Mouse (Mus musculus): ENCODE data around the gene Ccr2. TPM values are rescaled to one million over a fixed set of nuclear protein-coding genes. Genes with fewer than 3 reads are reported as not detected.
"Not testable (repeated sequence)": the region's sequence is repeated elsewhere in the genome, so short reads cannot be mapped to it uniquely, and the experiment has no call there.

Ccr2 gene
- polyA plus RNA-seq, 1 experiment from 2014 or later = not detected

DNA sequence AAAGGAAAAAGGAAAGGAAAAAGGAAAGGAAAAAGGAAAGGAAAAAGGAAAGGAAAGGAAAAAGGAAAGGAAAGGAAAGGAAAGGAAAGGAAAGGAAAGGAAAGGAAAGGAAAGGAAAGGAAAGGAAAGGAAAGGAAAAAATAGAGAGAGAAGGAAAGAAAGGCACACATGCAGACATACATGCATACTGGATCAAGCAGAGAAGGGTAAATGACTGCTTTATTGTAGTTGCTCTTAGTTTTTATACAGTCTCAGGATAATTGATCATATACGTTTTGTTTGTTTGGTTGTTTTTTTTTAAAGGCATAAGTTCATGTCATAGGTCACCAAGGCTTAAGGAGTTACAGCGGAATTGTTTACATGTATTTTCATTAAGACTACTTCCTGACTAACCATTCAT, 31.1 kb downstream of the Ccr2 start:
- not testable (repeated sequence) for H3K36me3 ChIP-seq (ENCODE audit: control insufficient read depth, insufficient read depth, low read length); H3K9me3 ChIP-seq (ENCODE audit: control insufficient read depth, low read length); H3K4me2 ChIP-seq (ENCODE audit: low read depth, low read length); H3K4me1 ChIP-seq (ENCODE audit: control insufficient read depth, insufficient read depth, low read length); H3K4me3 ChIP-seq (ENCODE audit: low read depth, low read length); H3K9ac ChIP-seq (replicated peaks; ENCODE audit: low read depth, low read length); H3K27me3 ChIP-seq (ENCODE audit: control insufficient read depth, insufficient read depth, low read length); H3K27ac ChIP-seq (ENCODE audit: low read depth, low read length); ATAC-seq (ENCODE audit: low read depth)
- WGBS = 86% methylated on average over 2 of the region's 2 CpGs

DNA sequence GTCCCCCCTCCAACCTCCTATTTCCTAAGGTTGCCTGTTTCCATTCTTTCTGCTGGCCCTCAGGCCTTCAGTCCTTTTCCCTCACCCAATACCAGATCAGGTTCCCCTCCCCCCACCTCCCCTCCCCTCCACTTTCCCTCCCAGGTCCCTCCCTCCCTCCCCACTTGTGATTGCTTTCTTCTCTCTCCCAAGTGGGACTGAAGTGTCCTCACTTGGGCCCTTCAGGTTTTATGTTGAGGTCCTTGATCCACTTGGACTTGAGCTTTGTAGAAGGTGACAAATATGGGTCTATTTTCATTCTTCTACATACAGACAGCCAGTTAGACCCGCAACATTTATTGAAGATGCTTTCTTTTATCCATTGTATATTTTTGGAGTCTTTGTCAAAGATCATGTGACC, 33.2 kb downstream of the Ccr2 start:
- not testable (repeated sequence) for H3K27me3 ChIP-seq (ENCODE audit: control insufficient read depth, insufficient read depth, low read length); H3K9ac ChIP-seq (replicated peaks; ENCODE audit: low read depth, low read length); H3K4me2 ChIP-seq (ENCODE audit: low read depth, low read length); H3K9me3 ChIP-seq (ENCODE audit: control insufficient read depth, low read length); H3K4me1 ChIP-seq (ENCODE audit: control insufficient read depth, insufficient read depth, low read length); H3K36me3 ChIP-seq (ENCODE audit: control insufficient read depth, insufficient read depth, low read length); H3K27ac ChIP-seq (ENCODE audit: low read depth, low read length); H3K4me3 ChIP-seq (ENCODE audit: low read depth, low read length); ATAC-seq (ENCODE audit: low read depth)
- 94% methylated on average over 1 of the region's 1 CpGs for WGBS

DNA sequence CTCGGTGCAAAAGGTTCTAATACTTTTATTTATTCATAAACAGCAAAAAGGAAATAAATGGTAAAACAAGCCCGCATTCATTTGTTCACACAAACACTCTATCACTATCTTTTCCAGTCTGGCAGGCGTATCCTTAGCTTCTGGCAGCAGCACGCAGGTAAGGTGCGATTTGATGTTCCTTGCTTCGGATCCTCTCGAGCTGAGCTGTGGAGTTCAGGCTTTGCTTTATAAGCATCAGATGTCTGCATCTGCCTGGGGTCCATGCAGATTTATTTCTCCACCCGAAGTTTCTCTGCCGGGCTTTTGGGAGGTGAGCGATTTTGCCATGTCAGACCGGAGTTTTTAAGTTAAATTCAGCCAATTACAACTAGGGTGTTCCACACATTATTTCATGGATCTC, 35.9 kb downstream of the Ccr2 start:
- H3K4me3 ChIP-seq (ENCODE audit: low read depth, low read length) = no peak overlapping the region
- no peak for ATAC-seq (ENCODE audit: low read depth)
- 87% methylated on average over 11 of the region's 11 CpGs for WGBS
- no peak overlapping the region for H3K4me2 ChIP-seq (ENCODE audit: low read depth, low read length)
- H3K9ac ChIP-seq (replicated peaks; ENCODE audit: low read depth, low read length) = no peak overlapping the region
- H3K27me3 ChIP-seq (ENCODE audit: control insufficient read depth, insufficient read depth, low read length) = no peaks in the 10 kb centered on the region
- no peaks in the 10 kb centered on the region for H3K4me1 ChIP-seq (ENCODE audit: control insufficient read depth, insufficient read depth, low read length)
- no peaks in the 10 kb centered on the region for H3K9me3 ChIP-seq (ENCODE audit: control insufficient read depth, low read length)
- H3K27ac ChIP-seq (ENCODE audit: low read depth, low read length) = no peak overlapping the region
- no peaks in the 10 kb centered on the region for H3K36me3 ChIP-seq (ENCODE audit: control insufficient read depth, insufficient read depth, low read length)

DNA sequence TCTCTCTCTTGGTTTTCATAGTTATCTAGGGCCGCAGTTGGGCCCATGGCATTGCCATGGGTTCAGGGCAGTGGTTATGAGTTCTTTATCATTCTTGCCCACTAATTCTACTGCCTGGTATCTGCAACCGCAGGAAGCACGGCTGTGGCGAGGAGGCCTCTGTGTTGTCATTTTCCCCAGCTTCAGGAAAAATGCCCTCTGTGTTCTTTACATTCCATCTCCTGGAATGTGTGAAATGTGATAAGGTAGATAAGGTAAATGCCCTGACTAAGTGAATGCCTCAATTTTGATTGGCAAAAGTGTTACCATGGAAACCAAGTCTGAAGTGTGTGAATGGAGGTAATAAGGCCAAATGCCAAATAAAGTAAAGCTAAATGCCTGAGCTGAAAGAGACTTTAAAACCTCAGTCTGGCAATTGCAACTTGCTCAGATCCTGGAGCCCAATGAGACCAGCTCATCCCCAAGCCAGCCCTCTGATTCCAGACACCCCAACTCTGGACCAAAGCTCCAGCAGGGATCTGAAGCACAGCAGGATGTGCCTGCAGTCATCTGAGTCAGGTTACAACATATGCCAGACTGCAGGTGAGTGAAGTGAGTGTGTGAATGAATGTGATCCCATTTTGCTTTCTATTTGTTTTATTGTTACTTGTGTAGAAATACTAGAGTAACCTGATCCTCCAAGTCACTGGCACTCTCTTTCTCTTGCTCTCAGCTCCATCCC, 36.5 kb downstream of the Ccr2 start:
- no peak for ATAC-seq (ENCODE audit: low read depth)
- 73% methylated on average over 4 of the region's 4 CpGs for WGBS
- Histone ChIP-seq H3K36me3 (ENCODE audit: control insufficient read depth, insufficient read depth, low read length) (no peaks in the 10 kb centered on the region), H3K4me1 (ENCODE audit: control insufficient read depth, insufficient read depth, low read length) (no peaks in the 10 kb centered on the region), H3K9me3 (ENCODE audit: control insufficient read depth, low read length) (no peaks in the 10 kb centered on the region), H3K4me3 (ENCODE audit: low read depth, low read length) (no peak overlapping the region), H3K9ac (replicated peaks; ENCODE audit: low read depth, low read length) (no peak overlapping the region), H3K4me2 (ENCODE audit: low read depth, low read length) (no peak overlapping the region), H3K27me3 (ENCODE audit: control insufficient read depth, insufficient read depth, low read length) (no peaks in the 10 kb centered on the region), H3K27ac (ENCODE audit: low read depth, low read length) (no peak overlapping the region)

DNA sequence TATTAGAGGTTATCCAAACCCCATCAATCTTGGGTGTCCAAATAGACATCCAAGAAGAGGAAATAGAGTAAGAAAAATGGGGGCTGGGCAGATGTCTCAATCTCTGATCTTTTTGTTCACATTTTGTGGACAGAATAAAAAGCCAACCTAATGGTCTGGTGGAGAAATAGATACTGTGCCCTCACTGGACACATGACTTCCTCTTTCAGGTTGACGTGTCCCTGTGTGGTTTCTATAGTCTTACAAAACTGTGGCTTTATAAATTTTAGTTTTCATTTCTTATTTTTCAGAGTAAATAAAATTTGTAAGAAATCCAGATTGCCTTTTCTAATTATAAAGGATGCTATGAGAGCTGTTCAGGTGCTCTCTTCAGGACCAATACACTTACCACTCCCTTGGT, 41.9 kb downstream of the Ccr2 start:
- Histone ChIP-seq H3K9ac (replicated peaks; ENCODE audit: low read depth, low read length) (no peak overlapping the region), H3K27me3 (ENCODE audit: control insufficient read depth, insufficient read depth, low read length) (no peaks in the 10 kb centered on the region), H3K4me3 (ENCODE audit: low read depth, low read length) (no peak overlapping the region), H3K27ac (ENCODE audit: low read depth, low read length) (no peak overlapping the region), H3K36me3 (ENCODE audit: control insufficient read depth, insufficient read depth, low read length) (no peaks in the 10 kb centered on the region), H3K4me1 (ENCODE audit: control insufficient read depth, insufficient read depth, low read length) (no peaks in the 10 kb centered on the region), H3K4me2 (ENCODE audit: low read depth, low read length) (no peak overlapping the region), H3K9me3 (ENCODE audit: control insufficient read depth, low read length) (no peaks in the 10 kb centered on the region)
- ATAC-seq (ENCODE audit: low read depth) = no peak
- WGBS = 89% methylated on average over 1 of the region's 1 CpGs

DNA sequence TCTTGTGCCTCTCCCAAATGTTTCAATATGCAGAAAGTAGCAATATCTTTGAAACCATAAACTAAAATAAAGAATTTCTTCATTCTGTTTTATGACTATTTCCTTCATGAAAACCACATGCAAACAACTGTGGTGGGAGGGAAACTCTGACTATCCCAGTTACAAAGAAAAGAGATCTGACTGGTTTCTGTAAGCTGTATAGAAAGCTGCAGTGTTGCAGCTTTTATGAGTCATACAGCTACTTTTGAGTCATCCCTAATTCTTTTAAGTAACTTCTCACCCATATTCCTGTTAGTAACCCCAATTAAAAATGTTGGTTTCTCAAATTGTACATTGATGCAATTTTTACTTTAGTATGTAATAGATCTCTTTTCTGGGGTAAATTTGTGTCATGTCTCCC, 44.6 kb downstream of the Ccr2 start:
- no peak overlapping the region for H3K4me2 ChIP-seq (ENCODE audit: low read depth, low read length)
- no peaks in the 10 kb centered on the region for H3K9me3 ChIP-seq (ENCODE audit: control insufficient read depth, low read length)
- no peak overlapping the region for H3K9ac ChIP-seq (replicated peaks; ENCODE audit: low read depth, low read length)
- H3K36me3 ChIP-seq (ENCODE audit: control insufficient read depth, insufficient read depth, low read length) = no peaks in the 10 kb centered on the region
- no peaks in the 10 kb centered on the region for H3K27me3 ChIP-seq (ENCODE audit: control insufficient read depth, insufficient read depth, low read length)
- no peak overlapping the region for H3K27ac ChIP-seq (ENCODE audit: low read depth, low read length)
- no peaks in the 10 kb centered on the region for H3K4me1 ChIP-seq (ENCODE audit: control insufficient read depth, insufficient read depth, low read length)
- H3K4me3 ChIP-seq (ENCODE audit: low read depth, low read length) = no peak overlapping the region
- ATAC-seq (ENCODE audit: low read depth) = no peak

Other genes with a start within 250 kb of the Ccr2 start
- gene Xcr1, start 239.9 kb upstream of the Ccr2 start, polyA plus RNA-seq (2014; fragmentation: Nextera tagmentation; extraction: Ambion mirVana) = 0.04 and 0.09 TPM in 2 replicates
- 0.12 and 1.6 TPM in 2 replicates for gene Ccr1, start 133.3 kb upstream of the Ccr2 start, polyA plus RNA-seq (2014; fragmentation: Nextera tagmentation; extraction: Ambion mirVana)
- gene Ccr1l1, start 123.5 kb upstream of the Ccr2 start, polyA plus RNA-seq (2014; fragmentation: Nextera tagmentation; extraction: Ambion mirVana) = not detected in 2 replicates
- not detected in 2 replicates for gene Ccr3, start 80.0 kb upstream of the Ccr2 start, polyA plus RNA-seq (2014; fragmentation: Nextera tagmentation; extraction: Ambion mirVana)
- 0.45 and 0.46 TPM in 2 replicates for gene Ccr5, start 19.6 kb downstream of the Ccr2 start, polyA plus RNA-seq (2014; fragmentation: Nextera tagmentation; extraction: Ambion mirVana)
- gene 2010315B03Rik, start 210.7 kb downstream of the Ccr2 start, polyA plus RNA-seq (2014; fragmentation: Nextera tagmentation; extraction: Ambion mirVana) = 10.3 and 13.2 TPM in 2 replicates